Mouse (Mus musculus) liver (tissue): ENCODE measurements around the gene Cmklr1.

Experiments used
- DNase-seq: peaks from one replicate; pipeline ENCODE4 v3.0.0-alpha.2; 2020; ENCODE audit warnings: mixed read lengths

Cmklr1 gene

GRCm38 (mm10) chr5:113650035-113650865 is at the start of gene Cmklr1:
Gene Cmklr1, minus strand, starts transcription at chr5:113650426.
- peak; percentile 29 for DNase-seq

GRCm38 (mm10) chr5:113694415-113694814 is 44.2 kb upstream of the Cmklr1 start:
- no peak for DNase-seq

- DNase-seq: no peak
Measured at GRCm38 (mm10) chr5:113694000-113694399, 43.8 kb upstream of the Cmklr1 start.

- DNase-seq: no peak
Measured at GRCm38 (mm10) chr5:113693196-113693755, 43.0 kb upstream of the Cmklr1 start.

GRCm38 (mm10) chr5:113690866-113691265 is 40.6 kb upstream of the Cmklr1 start:
- DNase-seq: no peak

GRCm38 (mm10) chr5:113690069-113690548 is 39.9 kb upstream of the Cmklr1 start:
- DNase-seq: no peak

- no peak for DNase-seq
Measured at GRCm38 (mm10) chr5:113687514-113687913, 37.3 kb upstream of the Cmklr1 start.

GRCm38 (mm10) chr5:113685471-113685870 is 35.2 kb upstream of the Cmklr1 start:
- no peak for DNase-seq

GRCm38 (mm10) chr5:113683246-113683645 is 33.0 kb upstream of the Cmklr1 start:
- no peak for DNase-seq

GRCm38 (mm10) chr5:113682472-113682871 is 32.2 kb upstream of the Cmklr1 start:
- no peak for DNase-seq

- DNase-seq: no peak
Measured at GRCm38 (mm10) chr5:113681219-113681618, 31.0 kb upstream of the Cmklr1 start.

- DNase-seq: no peak
Measured at GRCm38 (mm10) chr5:113679509-113679908, 29.3 kb upstream of the Cmklr1 start.

GRCm38 (mm10) chr5:113678743-113679452 is 28.7 kb upstream of the Cmklr1 start:
- no peak for DNase-seq

GRCm38 (mm10) chr5:113677541-113677940 is 27.3 kb upstream of the Cmklr1 start:
- no peak for DNase-seq

- no peak for DNase-seq
Measured at GRCm38 (mm10) chr5:113674851-113675250, 24.6 kb upstream of the Cmklr1 start.

GRCm38 (mm10) chr5:113672456-113672855 is 22.2 kb upstream of the Cmklr1 start:
- DNase-seq: peak; percentile 15

- DNase-seq: no peak
Measured at GRCm38 (mm10) chr5:113670597-113670996, 20.4 kb upstream of the Cmklr1 start.

GRCm38 (mm10) chr5:113670110-113670509 is 19.9 kb upstream of the Cmklr1 start:
- DNase-seq: no peak

- DNase-seq: peak; percentile 40
Measured at GRCm38 (mm10) chr5:113664629-113665195, 14.5 kb upstream of the Cmklr1 start.

GRCm38 (mm10) chr5:113664127-113664526 is 13.9 kb upstream of the Cmklr1 start:
- no peak for DNase-seq

- no peak for DNase-seq
Measured at GRCm38 (mm10) chr5:113660872-113661271, 10.6 kb upstream of the Cmklr1 start.

- no peak for DNase-seq
Measured at GRCm38 (mm10) chr5:113654821-113655220, 4.6 kb upstream of the Cmklr1 start.

- no peak for DNase-seq
Measured at GRCm38 (mm10) chr5:113654206-113654605, 4.0 kb upstream of the Cmklr1 start.
